Mouse (Mus musculus) skeletal muscle tissue, adult 2 months (tissue): Measurements from ENCODE around the gene Tcte2.
A peak's percentile ranks its signal among the peaks of the same experiment; 100 is the strongest.
"Not testable (repeated sequence)": the region's sequence is repeated elsewhere in the genome, so short reads cannot be mapped to it uniquely, and the experiment has no call there.

Experiments used
- DNase-seq: peaks from one replicate; pipeline ENCODE4 v3.0.0-alpha.2; 2012; ENCODE audit warnings: low read depth, low spot score

The Tcte2 gene

DNA sequence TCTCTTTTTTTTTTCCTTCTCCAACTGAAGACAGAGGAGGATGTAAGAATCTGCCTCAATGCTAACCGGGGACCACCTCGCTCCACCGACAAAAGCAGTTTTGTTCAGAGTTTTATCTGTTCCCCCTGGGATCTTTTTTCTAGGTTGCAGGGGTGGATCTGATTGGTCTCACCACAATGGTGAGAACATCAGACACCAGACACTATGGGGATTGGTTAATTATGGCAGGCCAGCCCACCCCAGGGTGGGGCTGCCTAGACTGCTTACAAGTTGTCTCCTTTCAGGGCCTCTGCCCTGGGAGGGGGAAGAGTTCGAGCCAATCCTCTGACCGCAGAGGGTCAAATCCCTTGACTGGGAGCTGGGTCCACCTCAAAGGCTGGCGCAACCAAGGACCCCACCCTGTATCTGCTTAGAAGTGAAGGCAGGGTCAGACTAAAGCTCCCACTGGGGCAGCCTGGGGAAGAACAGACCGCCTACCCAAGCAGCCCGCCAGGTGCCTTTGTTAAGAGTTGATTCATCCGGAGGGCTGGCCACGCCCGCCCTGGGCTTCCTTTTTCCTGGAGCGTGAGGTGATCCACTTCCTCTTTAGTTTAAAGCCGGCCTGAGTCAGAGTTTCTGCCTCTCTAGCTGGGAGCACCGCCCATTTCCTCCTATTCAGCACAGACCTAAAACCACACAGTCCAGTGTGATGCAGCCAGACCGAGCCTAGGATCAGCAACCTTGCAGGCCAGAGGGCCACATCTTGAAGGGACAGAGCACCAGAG is 78.0 kb downstream of the Tcte2 start:
- peak; percentile 79 for DNase-seq

DNA sequence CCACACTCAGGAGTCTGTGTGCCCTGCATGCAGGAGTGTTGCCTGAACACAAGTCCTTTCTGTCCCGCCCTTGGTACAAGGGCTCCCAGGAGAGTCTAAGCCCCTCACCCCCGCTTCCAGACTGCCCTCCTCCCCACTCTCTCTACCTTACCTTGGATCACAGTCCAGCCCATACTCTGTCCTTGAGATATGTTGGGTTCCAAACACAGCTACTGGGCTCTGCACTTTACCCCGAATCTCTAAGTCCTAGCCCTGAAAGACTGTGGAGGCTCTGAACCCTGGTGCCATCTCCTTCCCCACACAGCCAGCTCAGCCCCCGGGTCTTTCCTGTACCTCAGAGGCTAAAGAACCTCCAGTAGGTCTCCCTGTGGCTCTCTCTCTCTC is 78.6 kb downstream of the Tcte2 start:
- DNase-seq, result no peak

DNA sequence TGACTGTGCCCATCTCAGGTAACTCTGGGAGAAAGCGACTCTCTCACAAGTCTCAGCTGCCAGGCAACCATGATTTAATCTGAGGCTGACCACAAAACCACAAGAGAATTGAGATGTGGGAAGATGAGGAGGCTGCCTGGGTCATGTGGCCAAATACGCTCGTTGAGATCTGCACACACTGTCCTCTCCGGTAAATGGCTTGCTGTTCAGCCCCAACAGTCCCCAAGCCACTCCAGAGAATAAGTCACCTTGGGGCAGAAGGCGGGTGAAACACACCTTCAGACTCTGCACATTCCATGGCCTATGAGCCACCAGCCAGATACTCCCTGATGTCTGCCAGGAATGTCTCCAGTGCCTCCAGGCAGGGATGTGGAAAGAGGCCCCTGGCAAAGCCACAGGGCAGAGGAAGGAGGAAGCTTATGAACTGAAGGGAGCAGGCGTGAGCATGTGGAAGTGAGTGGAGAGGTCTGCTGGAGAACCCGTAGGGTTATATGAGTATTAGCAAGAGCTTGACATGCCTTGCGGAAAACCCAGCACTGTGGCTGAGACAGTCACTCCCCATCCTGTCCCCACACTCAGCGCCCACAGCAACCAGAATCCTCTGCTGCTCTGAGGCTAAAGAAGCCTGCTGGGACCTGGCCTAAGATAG is 79.1 kb downstream of the Tcte2 start:
- peak; percentile 27 for DNase-seq

DNA sequence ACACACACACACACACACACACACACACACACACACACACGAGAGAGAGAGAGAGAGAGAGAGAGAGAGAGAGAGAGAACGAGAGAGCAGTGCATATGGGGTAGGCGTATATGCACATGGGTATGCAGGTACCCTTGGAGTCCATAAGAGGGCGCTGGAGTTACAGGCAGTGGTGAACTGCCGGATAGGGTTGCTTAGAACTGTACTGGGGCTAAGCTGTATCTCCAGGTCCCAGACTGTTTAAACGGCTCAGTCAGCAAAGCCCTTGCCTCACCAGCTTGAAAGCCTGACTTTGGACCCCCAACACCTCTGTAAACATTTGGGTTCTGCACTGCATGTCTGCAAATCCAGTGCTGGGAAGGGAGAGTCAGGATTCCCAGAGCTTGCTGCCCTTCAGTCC is 79.9 kb downstream of the Tcte2 start:
- DNase-seq, result no peak

DNA sequence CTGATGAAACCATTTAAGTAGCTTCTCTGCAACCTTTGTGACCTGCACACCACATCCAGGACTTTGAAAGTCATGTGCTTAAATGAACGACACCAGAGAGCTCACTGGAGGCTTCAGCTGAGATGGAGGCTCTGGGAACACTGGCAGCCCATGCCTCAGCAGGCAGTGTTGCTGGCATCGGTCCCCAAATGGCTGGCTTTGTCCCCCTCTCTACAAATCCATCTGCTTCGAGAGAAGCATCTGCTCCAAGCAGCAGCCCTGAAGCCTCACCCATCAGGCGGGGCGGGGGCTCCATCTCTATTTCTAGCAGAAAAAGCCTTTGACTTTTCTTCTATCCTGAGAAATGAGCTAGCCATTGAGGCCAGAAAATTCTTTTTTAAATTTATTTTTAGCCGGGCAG is 80.5 kb downstream of the Tcte2 start:
- no peak for DNase-seq

DNA sequence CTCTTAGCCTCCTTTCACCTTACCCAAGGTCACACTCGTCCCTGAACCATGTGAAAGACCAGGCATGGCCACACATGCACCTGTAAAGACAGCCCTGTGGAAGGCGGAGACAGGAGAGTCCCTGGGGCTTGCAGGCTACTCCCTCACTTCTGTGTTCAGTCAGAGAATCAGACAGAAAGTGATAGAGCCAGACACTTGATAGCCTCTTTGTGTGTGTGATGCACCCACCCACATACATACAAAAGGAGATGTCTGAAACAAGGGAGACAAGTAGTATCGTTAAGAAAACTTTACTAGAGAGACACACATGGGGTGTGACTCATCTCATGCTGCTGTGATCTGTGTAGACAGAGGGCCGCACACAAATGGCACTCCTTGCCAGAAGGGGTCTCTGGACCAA is 81.3 kb downstream of the Tcte2 start:
- no peak for DNase-seq

DNA sequence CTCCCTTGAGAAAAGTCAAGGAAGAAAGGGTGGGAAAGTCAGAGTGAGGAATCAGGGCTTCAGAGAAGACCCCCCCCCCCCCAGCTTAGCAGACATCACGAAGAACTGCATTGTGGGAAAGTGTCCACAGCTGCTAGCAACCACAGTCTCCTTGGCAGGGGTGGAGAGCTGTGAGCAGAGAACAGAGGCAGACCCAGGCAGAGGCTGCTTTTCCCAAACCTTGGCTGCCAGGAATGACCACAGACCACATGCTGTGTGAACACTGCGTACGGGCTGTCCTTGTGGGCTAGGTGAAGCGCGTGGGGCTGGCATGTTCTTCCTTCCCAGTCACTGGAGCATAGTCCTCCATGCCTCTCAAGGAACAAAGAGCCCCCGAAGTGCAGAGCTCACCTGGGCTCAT is 81.9 kb downstream of the Tcte2 start:
- DNase-seq, result no peak

DNA sequence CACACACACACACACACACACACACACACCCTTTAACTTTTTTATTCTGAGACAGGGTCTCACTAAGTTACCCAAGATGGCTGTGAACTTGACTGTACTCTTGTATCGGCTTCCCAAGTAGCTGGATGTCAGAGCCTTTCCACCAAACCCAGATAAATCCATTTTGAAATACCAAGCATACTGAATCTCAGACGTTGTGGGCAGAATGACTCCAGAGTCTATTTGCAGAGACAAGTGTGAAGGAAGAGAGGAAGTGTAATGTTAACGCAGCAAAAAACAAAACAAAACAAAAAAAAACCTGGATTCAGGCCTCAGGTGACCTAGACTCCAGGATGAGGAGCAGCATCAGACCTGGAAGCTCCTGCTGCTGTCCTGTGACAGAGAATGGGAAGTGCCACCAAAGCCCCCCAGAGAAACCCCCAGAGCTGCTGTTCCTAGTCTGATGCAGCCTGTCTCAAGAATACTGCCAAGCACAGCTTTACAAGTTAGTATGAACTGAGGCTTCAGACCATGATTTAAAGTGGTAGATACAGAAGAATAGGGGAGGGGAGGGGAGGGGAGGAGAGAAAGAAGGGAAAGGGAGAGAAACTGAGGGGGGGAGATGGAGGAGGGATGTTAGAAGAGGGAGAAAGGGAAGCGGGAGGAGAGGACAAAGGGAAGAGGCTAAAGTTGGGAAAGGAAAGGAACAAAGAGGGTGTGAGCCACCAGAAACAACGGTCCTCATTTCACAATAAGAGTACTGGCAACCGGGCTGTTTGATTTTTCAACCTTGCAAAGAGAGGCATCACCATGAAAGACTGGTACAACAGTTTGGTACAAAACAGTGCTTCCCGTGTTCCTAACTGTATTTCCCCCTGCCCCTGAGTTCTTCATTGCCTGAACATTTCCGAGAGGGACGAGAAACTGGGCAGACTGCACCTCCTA is 84.1 kb downstream of the Tcte2 start:
- no peak for DNase-seq

DNA sequence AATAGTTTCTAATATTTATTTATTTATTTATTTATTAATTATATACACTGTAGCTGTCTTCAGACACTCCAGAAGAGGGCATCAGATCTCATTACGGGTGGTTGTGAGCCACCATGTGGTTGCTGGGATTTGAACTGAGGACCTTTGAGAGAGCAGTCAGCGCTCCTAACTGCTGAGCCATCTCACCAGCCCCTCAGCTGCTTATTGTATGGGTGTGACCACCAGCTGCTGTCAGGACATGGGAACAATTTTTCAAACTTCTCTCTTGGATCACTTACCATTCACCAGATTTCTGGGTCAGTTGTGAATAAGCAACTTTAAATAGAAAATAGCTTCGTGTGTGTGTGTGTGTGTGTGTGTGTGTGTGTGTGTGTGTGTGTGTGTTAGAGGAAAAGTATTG is 85.5 kb downstream of the Tcte2 start:
- DNase-seq, result not testable (repeated sequence)

DNA sequence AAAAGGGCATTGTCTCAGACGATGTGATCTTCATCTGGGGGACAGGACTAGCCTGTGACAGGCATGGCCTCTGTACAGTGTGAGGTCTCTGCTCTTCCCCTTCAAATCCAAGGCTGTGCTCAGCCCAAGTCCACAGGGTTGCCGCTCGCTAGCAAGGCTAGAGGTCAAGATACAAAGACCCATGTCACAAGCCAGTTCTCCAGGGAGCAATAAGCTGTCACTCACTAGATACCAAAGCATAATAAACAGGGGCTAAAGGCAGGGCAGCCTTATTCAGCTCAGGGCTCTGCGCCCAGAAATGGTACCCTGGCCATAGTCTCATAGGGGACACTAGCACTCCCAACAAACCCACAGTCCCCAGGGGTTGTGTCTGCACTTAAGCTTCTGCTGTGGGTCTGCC is 86.0 kb downstream of the Tcte2 start:
- DNase-seq, result no peak

DNA sequence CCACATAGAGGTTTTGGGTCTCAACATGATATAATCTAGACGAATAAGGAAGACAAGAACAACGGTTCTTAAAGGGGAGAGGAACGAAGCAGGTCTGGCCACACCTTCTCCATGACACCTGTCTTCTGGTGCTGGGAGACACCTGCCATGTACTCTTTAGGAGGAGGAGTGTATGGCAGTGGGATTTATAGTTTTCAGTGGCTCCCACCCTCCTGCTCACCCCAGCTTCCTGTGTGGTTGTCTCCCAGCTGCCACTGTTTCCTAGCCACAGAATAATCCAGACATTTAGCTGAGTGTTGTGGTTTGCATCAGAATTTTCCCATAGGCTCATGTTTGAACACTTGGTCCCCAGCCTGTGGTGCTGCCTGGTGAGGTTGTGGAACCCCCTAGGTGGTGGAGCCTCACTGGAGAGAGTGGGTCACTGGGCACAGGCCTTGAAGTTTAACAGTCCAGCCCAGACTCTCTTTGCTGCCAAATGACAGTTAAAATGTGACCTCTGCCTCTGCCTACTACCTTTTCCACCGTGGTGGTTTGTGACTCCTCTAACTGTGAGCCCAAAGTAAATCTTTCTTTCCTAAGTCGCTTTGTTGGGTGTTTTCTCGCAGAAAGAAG is 86.8 kb downstream of the Tcte2 start:
- DNase-seq, result no peak

DNA sequence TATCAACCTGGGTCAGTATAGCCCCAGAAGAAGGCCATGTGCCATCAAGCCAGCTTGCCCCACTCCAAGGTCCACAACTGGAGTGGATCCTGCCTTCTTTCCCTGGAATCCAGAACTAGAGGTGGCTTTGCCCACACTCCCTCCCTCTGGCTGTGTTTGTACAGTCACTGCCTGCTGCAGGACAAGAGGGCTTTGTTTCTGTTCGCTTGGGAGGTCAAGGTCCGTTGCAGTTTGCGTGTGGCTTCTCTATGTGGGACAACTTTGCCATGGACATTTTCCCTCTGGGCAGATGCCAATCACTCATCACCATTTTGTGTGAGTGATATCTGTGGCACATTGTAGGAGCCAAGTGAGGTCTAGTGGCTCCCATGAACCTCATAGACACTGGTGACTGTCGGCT is 89.9 kb downstream of the Tcte2 start:
- DNase-seq, result no peak

DNA sequence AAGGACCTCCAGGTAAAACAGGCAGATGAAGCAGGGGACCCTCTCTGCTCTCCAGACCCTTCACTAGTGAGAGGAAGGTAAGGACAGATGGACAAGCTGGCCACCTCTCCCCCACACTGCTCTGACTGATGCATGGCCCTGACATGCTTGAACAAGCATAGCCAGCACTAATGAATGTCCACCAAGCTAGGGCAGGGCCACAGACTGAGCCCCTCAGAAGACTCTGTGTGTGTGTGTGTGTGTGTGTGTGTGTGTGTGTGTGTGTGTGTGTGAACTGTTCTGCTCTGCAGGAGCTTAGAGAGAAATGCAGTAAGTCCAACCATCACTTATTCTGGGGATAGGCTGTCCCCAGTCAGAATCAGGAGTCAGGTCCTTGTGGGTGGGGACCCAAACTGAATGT is 91.4 kb downstream of the Tcte2 start:
- no peak for DNase-seq

DNA sequence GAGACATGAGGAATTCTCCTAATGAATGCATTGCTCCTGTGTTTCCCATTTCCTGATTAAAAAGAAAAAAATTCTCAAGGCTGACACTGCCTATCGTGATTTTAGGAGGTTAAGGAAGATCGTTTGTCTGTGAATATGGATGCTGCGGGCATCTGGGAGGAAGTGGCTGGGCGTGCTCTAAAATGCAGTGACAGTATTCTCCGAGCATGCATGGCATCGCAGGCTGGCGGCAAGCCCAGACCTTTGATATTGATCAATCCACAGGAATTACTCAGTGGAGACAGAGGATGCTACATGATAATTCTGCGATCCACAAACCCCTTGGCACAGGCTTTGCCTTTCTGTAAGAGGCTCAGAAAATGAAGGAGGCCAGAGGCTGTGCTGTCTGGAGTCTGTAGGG is 92.4 kb downstream of the Tcte2 start:
- no peak for DNase-seq

DNA sequence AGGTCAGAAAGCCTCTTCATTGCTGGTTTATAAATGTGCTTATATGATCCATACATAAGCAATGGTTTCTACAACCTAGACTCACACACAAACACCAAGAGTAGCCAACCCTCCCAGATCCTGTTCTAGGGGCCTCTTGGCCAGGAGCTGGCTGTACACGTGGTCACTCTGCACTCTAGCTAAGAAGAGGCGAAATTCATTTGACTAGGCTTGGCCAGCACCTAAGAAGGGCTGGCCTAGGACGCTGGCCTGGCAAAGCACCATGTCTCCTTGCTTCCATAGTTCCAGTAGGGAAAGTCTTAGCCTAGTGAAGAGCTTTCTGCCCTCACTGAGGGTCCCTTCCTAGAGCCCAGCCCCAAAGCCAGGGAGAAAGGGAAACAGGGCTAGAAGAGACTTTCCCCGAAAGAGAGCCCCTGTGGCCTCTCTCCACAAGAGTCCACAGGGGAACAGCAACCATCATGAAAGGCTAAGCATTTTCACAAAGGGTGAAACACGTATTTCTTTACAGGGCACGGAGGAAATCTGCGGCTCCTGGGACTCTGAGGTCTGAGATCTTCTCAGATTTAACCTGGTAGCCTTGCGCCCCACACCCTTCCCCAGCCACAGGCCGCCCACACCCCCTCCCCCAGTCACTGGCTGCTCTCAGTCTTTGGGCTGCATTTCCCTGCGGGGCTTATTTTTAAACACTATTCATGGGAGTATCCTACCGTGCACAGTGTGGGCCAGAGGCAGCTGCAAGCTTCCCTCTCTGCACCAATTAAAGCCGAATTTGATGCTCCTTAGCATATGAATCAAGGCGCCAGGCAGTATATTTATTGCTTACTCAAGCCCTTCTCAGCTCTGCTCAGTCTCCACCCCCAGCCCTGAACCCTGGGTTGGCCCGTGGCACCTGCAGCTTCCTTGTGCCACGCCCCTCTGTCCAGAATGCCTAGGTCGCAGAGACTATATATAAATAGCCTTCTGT is 93.3 kb downstream of the Tcte2 start:
- DNase-seq, result no peak

DNA sequence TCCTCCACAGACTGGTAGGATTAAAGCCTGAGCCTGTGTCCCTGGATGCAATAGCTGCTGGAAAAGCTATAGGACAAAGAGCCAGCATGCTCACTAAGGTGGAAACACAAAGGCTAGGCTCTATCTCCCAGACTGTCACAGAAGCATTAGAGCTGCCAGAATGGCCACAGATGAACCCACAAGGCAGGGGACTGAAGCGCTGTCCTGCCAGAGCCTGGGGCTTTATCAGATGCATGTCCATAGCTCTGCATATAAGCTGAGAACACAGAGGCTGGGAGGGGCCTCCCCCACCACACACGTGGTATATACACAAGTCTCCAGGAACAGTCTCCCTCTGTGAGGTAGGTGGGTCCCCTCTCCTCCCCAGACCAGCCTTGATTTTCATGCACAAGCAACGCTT is 94.6 kb downstream of the Tcte2 start:
- no peak for DNase-seq

DNA sequence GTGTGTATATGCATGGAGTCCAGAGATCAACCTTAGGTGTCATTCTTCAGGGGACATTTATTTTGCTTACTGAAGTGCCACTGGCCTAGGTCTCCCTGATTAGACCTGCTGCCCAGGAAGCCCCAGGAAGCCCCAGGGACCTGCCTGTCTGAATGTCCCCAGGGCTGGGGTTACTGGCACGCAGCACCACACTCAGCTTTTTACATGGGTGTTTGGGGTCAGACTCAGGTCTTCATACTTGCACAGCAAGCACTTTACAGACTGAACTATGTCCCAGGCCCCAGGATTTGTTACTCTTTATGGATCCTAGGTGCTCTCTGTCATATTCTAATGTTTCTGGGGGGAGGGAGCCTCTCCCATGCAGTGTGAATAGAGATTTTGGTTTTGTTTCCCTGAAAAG is 95.9 kb downstream of the Tcte2 start:
- no peak for DNase-seq

DNA sequence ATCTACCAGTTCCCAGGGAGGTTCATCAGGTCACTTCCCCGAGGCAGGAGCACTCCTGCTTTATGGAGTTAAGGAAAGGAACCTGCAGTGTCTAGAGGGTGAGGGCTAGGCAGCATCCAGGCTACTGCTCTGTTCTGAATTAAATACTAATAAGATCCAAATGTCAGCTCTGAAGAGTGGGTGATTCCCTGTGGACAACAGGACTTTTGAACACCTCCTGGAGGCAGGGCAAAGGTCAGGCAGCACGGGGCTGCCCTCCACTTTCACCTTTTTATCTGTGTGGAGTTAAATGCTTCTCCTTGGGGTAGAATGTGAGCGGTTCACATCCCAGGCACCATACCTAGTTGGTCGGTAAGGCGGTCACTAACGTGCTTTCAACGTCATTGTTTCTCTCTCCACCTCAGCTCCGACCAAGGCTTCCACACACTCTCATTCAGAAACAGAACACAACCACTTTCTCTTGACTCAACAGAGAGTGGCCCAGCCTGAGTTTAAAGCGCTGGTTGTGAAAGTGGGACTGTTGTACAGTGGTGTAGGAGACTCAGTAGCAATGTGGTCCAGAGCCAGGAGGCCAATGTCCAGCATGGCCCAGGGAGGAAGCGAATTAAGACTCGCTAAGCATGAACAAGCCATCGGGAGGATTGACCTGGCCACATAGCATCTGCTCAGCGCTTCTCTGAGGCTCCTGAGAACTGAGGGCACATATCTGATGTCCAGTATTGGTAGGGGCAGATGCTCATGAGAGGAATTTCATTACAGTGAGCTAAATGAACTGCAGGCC is 98.0 kb downstream of the Tcte2 start:
- DNase-seq, result no peak
